Mouse (Mus musculus): ENCODE measurements around the gene Lag3.

Gene Lag3

GRCm38 (mm10) chr6:124860511-124860910, 51.0 kb downstream of the Lag3 start:
- peak in 1 of 2 experiments; percentile 21 for DNase-seq (ENCODE audit: low spot score in 2 of 2)

- peak; percentile 79 to 85 for DNase-seq (ENCODE audit: low spot score in 2 of 2)
These were observed 51.8 kb downstream of the Lag3 start for GRCm38 (mm10) chr6:124859725-124860124.

GRCm38 (mm10) chr6:124858561-124859318, 52.8 kb downstream of the Lag3 start:
- DNase-seq (ENCODE audit: low spot score in 2 of 2), result peak in 1 of 2 experiments; percentile 20

- DNase-seq (ENCODE audit: low spot score in 2 of 2), result peak in 1 of 2 experiments; percentile 8
These were observed 53.5 kb downstream of the Lag3 start for GRCm38 (mm10) chr6:124857840-124858530.

- peak; percentile 87 to 88 for DNase-seq (ENCODE audit: low spot score in 2 of 2)
These were observed 54.3 kb downstream of the Lag3 start, which contains the start of gene P3h3 for GRCm38 (mm10) chr6:124856916-124857839. Gene P3h3, minus strand, starts transcription at chr6:124857752.

- DNase-seq (ENCODE audit: low spot score in 2 of 2), result peak; percentile 63 to 64
These were observed 55.2 kb downstream of the Lag3 start for GRCm38 (mm10) chr6:124856321-124856720.

- DNase-seq (ENCODE audit: low spot score in 2 of 2), result no peak
These were observed 56.9 kb downstream of the Lag3 start for GRCm38 (mm10) chr6:124854647-124855046.

Data from frontal cortex, postnatal 10 days (tissue).